Mouse (Mus musculus): Measurements from ENCODE around the gene Apobec2.
A peak's percentile ranks its signal among the peaks of the same experiment; 100 is the strongest.

GRCm38 (mm10) chr17:48409380-48410298 lies 23.1 kb downstream of the Apobec2 start, which contains the start of the genes Nfya and Oard1:
- TF ChIP-seq CTCF (IDR thresholded peaks at IDR 0.05; ENCODE audit: borderline replicate concordance, control insufficient read depth, extremely low read depth, insufficient read depth, low read length, poor library complexity) (peak; percentile 8; the same call in 1 of the 2 replicates), POLR2A (IDR thresholded peaks at IDR 0.05; ENCODE audit: control insufficient read depth, extremely low read depth, insufficient read depth, low read length, poor library complexity) (peak; percentile 69)
